Mouse (Mus musculus) stomach, embryonic 16.5 days (tissue): ENCODE measurements around the gene Pou6f2. TPM values are rescaled to one million over a fixed set of nuclear protein-coding genes. Genes with fewer than 3 reads are reported as not detected.

Source experiments
- ATAC-seq: fragments of 200-750 bp; cut with Nextera tagmentation; 2 replicates; pipeline ENCODE4 v1.8.0; 2017; ENCODE audit warnings: moderate number of reproducible peaks, moderate TSS enrichment; ENCODE audit not compliant: insufficient read depth, low FRiP score
- H3K27ac ChIP-seq: fragments of 300-500 bp; sonication (generic); 2 replicates; pipeline ENCODE4 v1.5.1; 2014; ENCODE audit warnings: low read length
- H3K27me3 ChIP-seq: fragments of 300-500 bp; sonication (generic); 2 replicates; pipeline ENCODE4 v1.6.1; 2014; ENCODE audit warnings: low read length, control low read depth, mixed read lengths; ENCODE audit not compliant: control insufficient read depth, insufficient read depth
- H3K36me3 ChIP-seq: fragments of 300-500 bp; sonication (generic); 2 replicates; pipeline ENCODE4 v1.6.1; 2014; ENCODE audit warnings: low read length; ENCODE audit not compliant: control insufficient read depth, insufficient read depth
- H3K4me1 ChIP-seq: fragments of 300-500 bp; sonication (generic); 2 replicates; pipeline ENCODE4 v1.6.1; 2014; ENCODE audit warnings: low read length, control low read depth, mixed read lengths; ENCODE audit not compliant: control insufficient read depth, insufficient read depth
- H3K4me2 ChIP-seq: fragments of 300-500 bp; sonication (generic); 2 replicates; pipeline ENCODE4 v1.6.1; 2014; ENCODE audit warnings: low read depth, low read length, mixed read lengths
- H3K4me3 ChIP-seq: fragments of 300-500 bp; sonication (generic); replicated peaks from 2 replicates; pipeline ENCODE4 v1.5.1; 2014; ENCODE audit warnings: mild to moderate bottlenecking, low read length
- H3K9ac ChIP-seq: fragments of 300-500 bp; sonication (generic); 2 replicates; pipeline ENCODE4 v1.6.1; 2014; ENCODE audit warnings: low read length
- H3K9me3 ChIP-seq: fragments of 300-500 bp; sonication (generic); replicated peaks from 2 replicates; pipeline ENCODE4 v1.6.1; 2016; ENCODE audit warnings: low read length, control low read depth; ENCODE audit not compliant: control insufficient read depth
- WGBS: fragments of 180-500 bp; shearing (Covaris S2); extraction: QIAGEN DNeasy Blood & Tissue Kit; methylation state at CpG from one replicate; pipeline ENCODE4 v1.1.7; 2014; 5-methylcytosine and 5-hydroxymethylcytosine counted together
- polyA plus RNA-seq: library from polyadenylated mRNA; unstranded; fragments of >200 nt; fragmentation: Nextera tagmentation; extraction: Ambion mirVana; gene quantifications from 2 replicates; pipeline ENCODE4 v1.2.1, GENCODE M21; 2015

Pou6f2 gene
- polyA plus RNA-seq = 0.25 TPM in 1 of 2 replicates, not detected in the other

GRCm38 (mm10) chr13:18397586-18397985 lies at the start of gene Pou6f2:
Gene Pou6f2, minus strand, starts transcription at chr13:18397686.
- Histone ChIP-seq H3K9me3 (no peaks in the 10 kb centered on the region), H3K4me1 (no peaks in the 10 kb centered on the region), H3K4me2 (no peak within 1 kb of the TSS), H3K36me3 (no peaks in the 10 kb centered on the region), H3K27ac (no peak within 1 kb of the TSS), H3K9ac (no peak within 1 kb of the TSS), H3K4me3 (no peak within 1 kb of the TSS), H3K27me3 (no peaks in the 10 kb centered on the region)
- 83% methylated on average over 6 of the region's 6 CpGs for WGBS
- ATAC-seq = no peak

- no peaks in the 10 kb centered on the region for H3K27me3 ChIP-seq
- ATAC-seq = no peak
- no peak overlapping the region for H3K27ac ChIP-seq
- no peaks in the 10 kb centered on the region for H3K4me1 ChIP-seq
- WGBS = 71% methylated on average over 3 of the region's 3 CpGs
- no peaks in the 10 kb centered on the region for H3K9me3 ChIP-seq
- no peaks in the 10 kb centered on the region for H3K36me3 ChIP-seq
- no peak overlapping the region for H3K4me3 ChIP-seq
- no peak overlapping the region for H3K9ac ChIP-seq
- H3K4me2 ChIP-seq = no peak overlapping the region
Observed at GRCm38 (mm10) chr13:18439858-18440257, 42.4 kb upstream of the Pou6f2 start.

GRCm38 (mm10) chr13:18387673-18388072 lies 9.8 kb downstream of the Pou6f2 start:
- Histone ChIP-seq H3K9me3 (no peaks in the 10 kb centered on the region), H3K9ac (no peak overlapping the region), H3K36me3 (no peaks in the 10 kb centered on the region), H3K27me3 (no peaks in the 10 kb centered on the region), H3K27ac (no peak overlapping the region), H3K4me3 (no peak overlapping the region), H3K4me2 (no peak overlapping the region), H3K4me1 (no peaks in the 10 kb centered on the region)
- 81% methylated on average over 4 of the region's 4 CpGs for WGBS
- no peak for ATAC-seq

GRCm38 (mm10) chr13:18363373-18363772 lies 34.1 kb downstream of the Pou6f2 start:
- Histone ChIP-seq H3K4me1 (no peaks in the 10 kb centered on the region), H3K4me3 (no peak overlapping the region), H3K36me3 (no peaks in the 10 kb centered on the region), H3K4me2 (no peak overlapping the region), H3K9me3 (no peaks in the 10 kb centered on the region), H3K27me3 (no peaks in the 10 kb centered on the region), H3K9ac (no peak overlapping the region), H3K27ac (no peak overlapping the region)
- no peak for ATAC-seq
- WGBS = 29% methylated on average over 2 of the region's 2 CpGs

DNA sequence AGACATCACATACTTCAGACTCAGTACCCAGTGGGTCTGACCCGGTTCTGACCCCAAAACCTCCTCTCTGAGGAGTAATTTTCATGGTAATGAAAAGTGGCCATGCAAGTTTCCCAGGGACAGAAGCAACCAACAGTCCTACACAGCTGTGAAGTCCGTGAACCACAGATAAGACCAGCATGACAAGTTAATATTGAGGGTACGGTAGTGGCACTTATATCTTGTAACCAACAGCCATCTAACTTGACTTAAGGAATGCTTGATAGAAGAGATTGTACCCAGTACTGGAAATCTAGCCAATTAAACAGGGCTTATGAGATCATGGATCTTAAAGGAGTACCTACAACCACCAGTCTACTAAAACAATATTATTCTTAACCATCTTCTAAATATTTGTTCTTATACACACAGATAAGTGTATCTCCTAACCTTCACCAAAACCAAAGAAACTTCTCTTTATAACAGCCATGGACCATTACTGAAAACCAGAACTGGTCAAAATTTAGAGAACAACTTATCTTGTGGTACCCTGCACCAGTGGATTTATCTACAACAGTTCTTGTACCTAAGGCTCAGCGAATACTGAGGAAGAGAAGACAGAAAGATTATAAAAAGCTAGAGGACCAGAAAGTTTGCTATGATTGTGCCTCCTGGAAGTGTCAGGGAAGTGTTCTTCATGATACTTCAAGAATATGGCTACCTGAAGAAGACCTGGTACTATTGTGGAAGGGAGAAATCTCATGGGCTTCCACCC lies 52.7 kb downstream of the Pou6f2 start:
- Histone ChIP-seq H3K9ac (no peak overlapping the region), H3K27me3 (no peaks in the 10 kb centered on the region), H3K36me3 (no peaks in the 10 kb centered on the region), H3K4me1 (no peaks in the 10 kb centered on the region), H3K4me2 (no peak overlapping the region), H3K27ac (no peak overlapping the region), H3K4me3 (no peak overlapping the region), H3K9me3 (no peaks in the 10 kb centered on the region)
- ATAC-seq = no peak
- 65% methylated on average over 4 of the region's 4 CpGs for WGBS

DNA sequence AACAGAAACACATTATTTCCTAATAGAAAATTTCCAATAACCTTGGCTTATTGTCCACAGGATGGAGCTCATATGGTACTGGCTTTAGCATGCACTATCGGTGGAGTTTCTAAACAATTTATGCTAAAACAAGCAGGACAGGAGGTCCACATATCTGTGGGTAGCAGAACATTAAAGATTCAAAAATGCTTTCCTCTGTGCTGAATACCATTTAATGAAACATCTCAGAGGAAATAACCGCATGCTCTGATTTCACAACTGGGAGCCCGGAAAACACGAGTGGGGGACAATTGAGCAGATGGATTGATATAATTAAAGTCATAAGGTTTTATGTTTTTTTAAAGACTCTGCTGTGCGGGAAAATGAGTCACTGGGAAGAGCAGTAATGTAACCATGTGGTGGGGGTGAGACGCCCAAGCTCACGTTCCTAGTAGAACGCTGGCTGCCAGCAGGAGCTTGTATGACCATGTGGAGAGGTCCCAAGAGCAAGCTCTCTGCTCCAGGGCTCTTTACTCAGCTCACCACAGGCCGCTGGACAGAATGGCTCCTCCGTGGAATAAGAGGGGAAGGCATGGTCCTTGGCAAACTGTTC lies 58.5 kb downstream of the Pou6f2 start:
- H3K4me2 ChIP-seq = no peak overlapping the region
- H3K4me1 ChIP-seq = no peaks in the 10 kb centered on the region
- no peaks in the 10 kb centered on the region for H3K27me3 ChIP-seq
- no peaks in the 10 kb centered on the region for H3K9me3 ChIP-seq
- H3K4me3 ChIP-seq = no peak overlapping the region
- 67% methylated on average over 10 of the region's 10 CpGs for WGBS
- no peak for ATAC-seq
- no peak overlapping the region for H3K9ac ChIP-seq
- H3K36me3 ChIP-seq = no peaks in the 10 kb centered on the region
- H3K27ac ChIP-seq = no peak overlapping the region

DNA sequence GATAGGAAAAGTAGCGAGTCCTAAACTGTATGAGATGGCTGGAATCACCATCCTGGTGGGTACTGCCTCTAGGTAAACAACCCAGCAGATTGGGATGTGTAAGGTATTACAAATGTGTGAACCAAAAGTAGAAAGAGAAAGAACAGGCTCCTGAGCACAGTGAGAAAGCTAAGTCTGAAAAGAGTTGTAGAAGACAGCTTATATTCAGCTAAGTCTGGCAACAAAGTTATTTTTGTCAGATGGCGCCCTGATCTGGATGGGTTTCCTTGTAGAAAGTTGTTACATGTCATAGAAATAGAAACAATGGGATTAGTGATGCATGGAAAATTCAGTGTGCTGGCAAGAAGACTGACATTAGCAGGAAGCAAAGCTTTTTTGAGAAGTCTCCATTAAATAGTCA lies 59.5 kb downstream of the Pou6f2 start:
- Histone ChIP-seq H3K4me3 (no peak overlapping the region), H3K4me2 (no peak overlapping the region), H3K9me3 (no peaks in the 10 kb centered on the region), H3K27ac (no peak overlapping the region), H3K36me3 (no peaks in the 10 kb centered on the region), H3K27me3 (no peaks in the 10 kb centered on the region), H3K4me1 (no peaks in the 10 kb centered on the region), H3K9ac (no peak overlapping the region)
- WGBS = 71% methylated on average over 2 of the region's 2 CpGs
- no peak for ATAC-seq

DNA sequence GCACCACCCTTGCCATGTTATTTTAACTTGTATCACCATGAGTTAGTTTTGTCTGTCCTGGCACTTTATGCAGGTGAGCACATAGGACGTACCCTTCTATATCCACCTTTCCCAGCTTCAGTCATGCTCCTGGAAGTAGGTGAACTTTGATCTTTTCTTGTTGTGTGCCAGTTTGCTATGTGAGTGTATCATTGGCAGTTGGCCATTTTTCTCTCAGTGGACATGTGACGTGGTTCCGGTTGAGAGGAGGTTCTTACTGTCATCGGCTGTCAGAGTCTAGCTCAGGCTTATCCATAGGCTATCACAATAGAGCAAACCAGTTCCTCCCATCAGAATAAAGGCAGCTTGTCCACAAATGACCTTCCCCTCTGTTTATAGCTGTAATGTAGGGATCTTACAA lies 63.5 kb downstream of the Pou6f2 start:
- Histone ChIP-seq H3K36me3 (no peaks in the 10 kb centered on the region), H3K4me3 (no peak overlapping the region), H3K4me2 (no peak overlapping the region), H3K9ac (no peak overlapping the region), H3K4me1 (no peaks in the 10 kb centered on the region), H3K9me3 (no peaks in the 10 kb centered on the region), H3K27me3 (no peaks in the 10 kb centered on the region), H3K27ac (no peak overlapping the region)
- no peak for ATAC-seq
- WGBS = 78% methylated on average over 4 of the region's 4 CpGs

DNA sequence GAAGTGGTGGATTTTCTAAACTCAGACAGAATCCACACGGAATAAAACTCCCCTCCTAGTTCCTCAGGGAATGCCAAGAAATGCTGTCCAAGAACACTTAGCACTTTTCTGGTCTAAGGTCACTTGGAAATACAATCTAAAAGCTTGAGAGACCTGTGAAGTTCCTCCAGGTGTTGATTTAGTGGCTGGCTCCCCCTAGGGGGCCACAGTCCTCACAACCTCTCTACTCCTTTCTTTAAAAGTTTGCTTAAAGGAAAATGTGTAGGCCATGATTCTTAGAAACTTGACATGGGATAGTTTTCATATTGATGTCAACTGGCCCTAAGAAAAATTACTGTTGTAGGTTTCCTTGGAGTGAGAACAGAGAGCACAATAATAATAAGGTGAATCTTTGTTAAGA lies 64.9 kb downstream of the Pou6f2 start:
- H3K36me3 ChIP-seq = no peaks in the 10 kb centered on the region
- H3K27me3 ChIP-seq = no peaks in the 10 kb centered on the region
- no peak overlapping the region for H3K27ac ChIP-seq
- no peak overlapping the region for H3K4me3 ChIP-seq
- H3K9me3 ChIP-seq = no peaks in the 10 kb centered on the region
- H3K4me2 ChIP-seq = no peak overlapping the region
- ATAC-seq = no peak
- no peak overlapping the region for H3K9ac ChIP-seq
- H3K4me1 ChIP-seq = no peaks in the 10 kb centered on the region
- WGBS = 21% methylated on average over 1 of the region's 1 CpGs
